Mouse (Mus musculus): ENCODE measurements around the gene Prr29.

- peak; percentile 92 for TF ChIP-seq CTCF (IDR thresholded peaks at IDR 0.05; ENCODE audit: low read depth)
- no peak for TF ChIP-seq EP300 (optimal IDR thresholded peaks at IDR 0.05)
Observed at GRCm38 (mm10) chr11:106366316-106366715, 1.0 kb downstream of the Prr29 start.

Data from stomach, postnatal 0 days (tissue).